Mouse (Mus musculus) MEL-GATA-1-ER (cell line): ENCODE measurements around the gene Tenm4.

ENCODE experiments used
- DNase-seq: peaks from one replicate; pipeline ENCODE4 v3.0.0-alpha.2; 2012; ENCODE audit warnings: low read depth; ENCODE audit errors: extremely low read depth

The Tenm4 gene

GRCm38 (mm10) chr7:96170924-96171595 lies at the start of gene Tenm4:
TSS of gene Tenm4 (plus strand) at chr7:96171246.
- no peak for DNase-seq

GRCm38 (mm10) chr7:96130763-96131162 lies 40.3 kb upstream of the Tenm4 start:
- no peak for DNase-seq

GRCm38 (mm10) chr7:96131175-96131574 lies 39.9 kb upstream of the Tenm4 start:
- no peak for DNase-seq

GRCm38 (mm10) chr7:96136497-96136961 lies 34.5 kb upstream of the Tenm4 start:
- DNase-seq, result no peak

GRCm38 (mm10) chr7:96141876-96142275 lies 29.2 kb upstream of the Tenm4 start:
- DNase-seq, result no peak

- DNase-seq, result no peak
Measured at GRCm38 (mm10) chr7:96142973-96143596, 28.0 kb upstream of the Tenm4 start.

GRCm38 (mm10) chr7:96147436-96147835 lies 23.6 kb upstream of the Tenm4 start:
- DNase-seq, result no peak

- no peak for DNase-seq
Measured at GRCm38 (mm10) chr7:96148191-96148590, 22.9 kb upstream of the Tenm4 start.

- no peak for DNase-seq
Measured at GRCm38 (mm10) chr7:96151277-96151676, 19.8 kb upstream of the Tenm4 start.

GRCm38 (mm10) chr7:96151961-96152360 lies 19.1 kb upstream of the Tenm4 start:
- no peak for DNase-seq

GRCm38 (mm10) chr7:96152431-96152830 lies 18.6 kb upstream of the Tenm4 start:
- no peak for DNase-seq

- DNase-seq, result no peak
Measured at GRCm38 (mm10) chr7:96152924-96153359, 18.1 kb upstream of the Tenm4 start.

- DNase-seq, result no peak
Measured at GRCm38 (mm10) chr7:96154025-96154424, 17.0 kb upstream of the Tenm4 start.

- DNase-seq, result no peak
Measured at GRCm38 (mm10) chr7:96156481-96157255, 14.4 kb upstream of the Tenm4 start.

GRCm38 (mm10) chr7:96164141-96164540 lies 6.9 kb upstream of the Tenm4 start:
- no peak for DNase-seq

- DNase-seq, result no peak
Measured at GRCm38 (mm10) chr7:96168921-96169320, 2.1 kb upstream of the Tenm4 start.

- DNase-seq, result no peak
Measured at GRCm38 (mm10) chr7:96171596-96172563, 834 bp downstream of the Tenm4 start.

GRCm38 (mm10) chr7:96176781-96177180 lies 5.7 kb downstream of the Tenm4 start:
- DNase-seq, result no peak

GRCm38 (mm10) chr7:96181751-96182150 lies 10.7 kb downstream of the Tenm4 start:
- DNase-seq, result no peak

- no peak for DNase-seq
Measured at GRCm38 (mm10) chr7:96183195-96183594, 12.1 kb downstream of the Tenm4 start.

GRCm38 (mm10) chr7:96185411-96185810 lies 14.4 kb downstream of the Tenm4 start:
- DNase-seq, result no peak
